Mouse (Mus musculus) cerebellum, adult 11-12 months (tissue): ENCODE measurements at regions not wholly inside any gene's neighbourhood (a gene's known extent, or its start where the extent isn't known, plus 50 kb on each side); places are given as distances from the start of the nearest gene placed in this dataset.

ENCODE experiments used
- DNase-seq: peaks from one replicate; pipeline ENCODE4 v3.0.0; 2022

DNA sequence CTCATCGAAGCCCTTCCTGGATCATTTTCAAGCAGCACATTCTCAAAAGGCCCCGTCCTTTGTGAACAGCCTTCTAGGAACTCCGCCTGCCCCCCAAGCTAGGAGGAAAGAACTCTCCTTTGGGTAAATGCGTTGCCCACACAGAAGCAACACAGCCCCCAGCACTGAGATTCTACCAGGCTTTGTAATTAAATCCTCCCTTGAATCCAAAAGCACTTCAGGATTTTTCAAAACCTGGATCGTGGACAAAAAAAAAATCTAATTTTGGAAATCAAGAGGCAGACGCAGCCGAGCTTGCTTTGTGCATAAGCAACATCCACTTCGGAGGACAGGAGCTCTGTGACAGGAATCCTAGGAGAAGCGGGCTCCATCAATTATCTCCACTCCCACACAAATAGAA is 183.6 kb upstream of the Ercc4 start:
- DNase-seq: no peak

- no peak for DNase-seq
These were observed 178.4 kb upstream of the Ercc4 start for GRCm38 (mm10) chr16:12931111-12931510.

DNA sequence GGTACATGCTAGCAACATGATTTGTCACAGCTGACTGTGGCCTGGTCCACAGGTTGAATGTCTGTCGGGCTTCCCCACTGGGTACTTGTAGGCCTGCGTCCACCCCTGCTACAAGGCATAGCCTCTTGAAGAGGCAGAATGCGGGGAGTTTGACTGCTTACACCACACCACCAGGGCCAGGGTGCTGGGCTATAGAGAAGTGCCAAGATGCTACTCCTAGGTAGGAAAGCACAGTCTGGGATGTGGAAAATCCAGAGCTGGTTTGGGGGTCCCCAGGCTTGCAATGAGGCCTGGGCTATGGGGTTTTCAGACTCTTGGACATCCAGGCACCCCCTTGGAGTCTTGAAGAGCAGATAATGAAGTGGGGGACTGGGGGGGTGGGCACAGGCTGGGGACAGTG is 176.5 kb upstream of the Ercc4 start:
- DNase-seq: no peak

DNA sequence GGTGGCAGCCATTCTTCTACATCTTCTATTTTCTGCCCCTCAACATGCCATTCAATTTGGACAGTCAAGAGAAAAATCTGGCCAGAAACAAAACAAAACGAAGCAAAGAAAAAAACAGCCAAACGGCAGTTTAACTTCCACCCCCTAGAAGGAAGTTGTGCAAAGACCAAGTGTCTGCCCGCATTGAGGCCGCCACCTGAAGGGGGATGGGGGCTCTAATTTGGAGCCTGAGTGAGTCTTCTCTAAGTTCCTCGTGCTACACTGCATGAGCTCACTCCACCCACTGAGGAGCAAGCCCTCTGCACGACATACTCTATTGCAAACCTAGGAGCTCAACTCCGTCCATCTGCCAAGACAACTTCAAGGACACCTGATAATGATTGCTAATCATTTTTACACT is 174.9 kb upstream of the Ercc4 start:
- DNase-seq: no peak

DNA sequence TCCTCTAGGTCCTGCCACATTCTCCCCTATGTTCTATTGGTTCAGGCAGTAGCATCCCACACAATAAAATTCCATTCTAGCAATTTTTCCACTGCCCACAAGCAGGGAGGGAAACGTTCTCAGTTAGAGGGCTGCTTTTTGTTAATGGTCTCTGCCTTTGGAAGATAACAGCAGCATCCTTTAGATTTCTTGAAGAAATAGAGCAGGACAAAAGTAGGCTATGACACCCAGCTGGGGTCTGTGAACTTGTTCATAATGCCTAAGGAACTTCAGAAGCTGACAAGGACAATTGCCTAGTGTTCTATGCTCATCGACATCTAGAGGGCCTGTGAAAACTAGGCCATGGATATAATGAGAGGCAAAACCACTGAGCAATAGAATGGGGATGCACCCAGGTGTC is 174.2 kb upstream of the Ercc4 start:
- DNase-seq: no peak

DNA sequence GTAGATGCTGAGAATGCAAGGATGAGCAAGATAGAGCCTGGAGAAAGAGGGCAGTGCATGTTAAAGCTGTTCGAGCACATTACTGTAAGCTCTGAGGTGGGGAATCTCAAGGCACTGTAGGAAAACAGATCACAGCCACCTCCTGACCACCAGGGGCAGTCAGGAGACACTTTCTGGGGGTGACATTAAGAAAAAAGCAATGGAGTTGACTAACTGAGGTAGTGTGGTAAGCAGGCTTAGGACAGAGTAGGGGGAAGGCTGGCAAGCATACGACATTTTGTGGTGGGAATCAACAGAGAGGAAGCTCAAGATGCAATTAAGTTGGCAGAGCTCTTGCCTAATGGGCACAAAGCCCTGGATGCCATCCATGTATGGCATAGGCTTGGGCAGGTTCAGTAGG is 172.9 kb upstream of the Ercc4 start:
- DNase-seq: no peak

DNA sequence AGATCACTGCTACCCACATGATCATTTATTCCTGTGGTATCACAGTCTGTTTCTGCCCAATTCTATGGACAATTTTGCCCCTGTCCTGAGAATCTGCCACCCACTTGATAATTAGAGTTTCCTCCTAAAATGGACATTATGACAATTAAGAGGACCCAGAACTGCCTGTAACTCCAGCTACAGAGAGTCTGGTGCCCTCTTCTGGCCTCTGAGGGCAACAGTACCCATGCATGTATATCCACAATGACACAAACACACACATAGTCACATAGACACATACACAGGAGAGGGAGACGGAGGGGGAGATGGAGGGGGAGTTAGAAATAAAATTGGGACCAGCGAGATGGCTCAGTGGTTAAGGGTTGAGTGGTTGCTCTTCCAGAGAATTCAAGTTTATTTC is 170.9 kb upstream of the Ercc4 start:
- no peak for DNase-seq

- no peak for DNase-seq
These were observed 158.3 kb upstream of the Ercc4 start for GRCm38 (mm10) chr16:12951176-12951575.

DNA sequence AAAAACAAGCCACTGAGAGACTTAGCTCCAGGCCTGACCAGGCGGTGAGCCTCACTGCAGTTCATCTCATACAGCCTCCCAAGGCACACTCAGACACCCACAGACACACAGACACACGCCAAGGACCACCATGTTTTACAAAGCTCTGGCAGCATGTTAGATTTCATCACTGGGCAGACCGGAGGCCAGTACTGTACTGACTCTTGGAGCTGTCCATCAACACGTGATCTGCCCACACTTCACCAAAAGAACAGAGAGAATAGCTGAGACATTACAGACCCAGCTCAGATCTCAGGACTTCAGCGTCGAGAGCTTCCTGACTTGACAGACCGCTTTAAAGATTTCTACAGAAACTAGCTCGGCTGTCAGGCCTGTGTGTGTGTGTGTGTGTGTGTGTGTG is 155.5 kb upstream of the Ercc4 start:
- no peak for DNase-seq

GRCm38 (mm10) chr16:12956416-12956815 is 153.1 kb upstream of the Ercc4 start:
- no peak for DNase-seq

- no peak for DNase-seq
These were observed 148.6 kb upstream of the Ercc4 start for GRCm38 (mm10) chr16:12960885-12961284.

DNA sequence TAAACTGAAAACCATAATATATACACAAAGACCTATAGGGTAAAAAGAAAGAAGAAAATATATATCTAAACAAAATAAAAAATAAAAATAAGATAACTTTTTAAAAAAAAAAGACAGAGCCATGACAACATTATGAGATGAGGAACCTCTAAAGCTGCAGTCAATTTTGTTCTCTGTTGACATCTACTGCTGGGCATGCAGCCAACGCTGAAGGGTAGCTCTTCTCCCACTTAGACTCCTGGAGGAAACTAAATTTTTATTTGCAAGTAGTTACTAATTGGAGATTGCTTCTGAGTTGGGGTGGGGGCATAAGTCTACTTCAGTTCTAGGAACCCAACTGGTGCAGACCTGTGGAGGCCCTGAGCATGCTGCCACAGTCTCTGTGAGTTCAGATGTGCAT is 126.8 kb upstream of the Ercc4 start:
- no peak for DNase-seq

- no peak for DNase-seq
These were observed 108.1 kb upstream of the Ercc4 start for GRCm38 (mm10) chr16:13001288-13001880.

GRCm38 (mm10) chr16:13012863-13013262 is 96.6 kb upstream of the Ercc4 start:
- no peak for DNase-seq

DNA sequence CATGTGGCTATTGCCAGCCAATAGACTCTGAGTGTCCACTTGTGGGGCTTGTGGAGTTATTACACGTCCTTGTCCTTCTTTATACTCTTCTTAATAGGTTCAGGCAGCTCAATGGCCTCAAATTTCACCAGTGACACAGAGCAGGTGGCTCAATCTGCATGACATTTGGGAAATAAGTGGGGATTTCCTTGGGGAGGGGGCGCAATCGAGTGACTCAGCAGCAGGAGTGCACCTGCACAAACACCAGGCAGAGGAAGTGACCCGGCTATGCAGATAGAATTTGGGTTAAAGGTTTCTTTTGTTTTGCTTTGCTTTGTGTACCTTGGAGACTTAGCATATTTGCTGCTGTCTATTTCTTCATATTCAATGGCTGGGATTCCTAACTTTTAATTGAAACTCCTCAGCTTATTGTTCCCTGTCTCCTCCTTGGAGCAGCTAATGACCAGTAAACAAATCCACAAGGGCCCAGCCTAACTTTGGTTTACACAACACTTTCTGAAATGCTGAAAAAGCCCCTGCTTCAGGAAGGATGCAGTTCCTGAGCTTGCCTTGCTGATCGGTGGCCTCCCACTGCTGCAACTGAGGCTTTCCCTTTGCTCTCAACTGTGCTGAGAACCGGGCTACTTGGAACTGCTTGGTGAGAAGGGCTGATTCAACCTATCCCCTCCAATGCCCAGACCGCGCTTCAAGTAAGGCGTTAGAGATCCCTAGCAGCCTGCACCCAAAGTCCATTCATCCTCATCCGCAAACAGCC is 95.4 kb upstream of the Ercc4 start:
- no peak for DNase-seq

DNA sequence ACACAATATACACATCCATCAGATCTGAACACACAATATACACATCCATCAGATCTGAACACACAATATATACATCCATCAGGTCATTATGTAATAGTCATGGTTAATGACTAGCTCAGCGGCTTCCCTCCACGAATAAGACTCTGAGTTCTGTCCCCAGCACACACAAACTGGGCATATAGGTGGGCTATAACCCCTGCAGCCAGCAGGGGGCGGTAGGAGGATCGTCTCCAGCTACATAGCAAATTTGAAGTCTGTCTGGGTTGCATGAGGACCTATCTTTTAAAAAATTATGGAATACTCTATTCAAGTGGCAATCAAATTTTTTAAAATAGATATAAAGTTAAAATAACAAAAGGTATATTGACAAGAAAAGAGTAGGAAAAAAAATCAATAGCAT is 86.6 kb upstream of the Ercc4 start:
- no peak for DNase-seq

DNA sequence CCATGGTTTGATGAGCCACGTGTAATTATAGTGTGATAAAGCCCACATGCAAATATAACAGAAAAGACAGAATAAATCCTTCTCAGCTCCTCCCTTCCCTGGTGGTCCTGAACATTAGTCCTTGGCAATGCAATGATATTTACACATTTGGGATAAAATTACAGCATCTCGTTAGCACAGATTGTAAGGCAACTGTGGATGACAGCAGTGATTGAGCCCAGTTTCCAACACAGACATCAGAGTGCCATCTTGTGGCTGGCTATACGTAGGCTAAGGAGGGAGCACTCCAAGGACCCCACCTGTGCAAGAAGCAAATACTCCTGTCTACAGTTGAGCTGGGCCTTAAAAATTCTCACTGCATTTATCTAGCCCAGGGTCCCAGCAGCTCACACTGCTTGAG is 84.1 kb upstream of the Ercc4 start:
- no peak for DNase-seq

DNA sequence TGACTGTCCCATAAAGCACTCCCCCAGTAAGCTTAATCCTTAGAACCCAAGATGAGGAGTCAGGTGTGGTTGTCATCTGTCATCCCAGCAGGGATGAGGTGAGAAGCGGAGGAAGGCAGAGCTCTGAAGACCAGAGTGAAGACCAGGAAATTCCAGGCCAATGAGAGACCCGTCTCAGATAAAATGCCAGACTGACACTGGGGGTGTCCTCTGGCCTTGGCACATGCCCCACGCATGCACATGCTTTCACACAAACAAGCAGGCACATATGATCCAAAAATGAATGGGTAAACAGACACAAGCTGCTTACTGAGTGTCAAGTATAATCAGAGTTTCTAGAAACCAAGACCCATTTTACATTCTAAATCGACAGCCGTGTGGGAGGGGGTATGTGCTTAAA is 75.3 kb upstream of the Ercc4 start:
- DNase-seq: no peak

GRCm38 (mm10) chr16:13036596-13036995 is 72.9 kb upstream of the Ercc4 start:
- no peak for DNase-seq

- DNase-seq: no peak
These were observed 69.0 kb upstream of the Ercc4 start for GRCm38 (mm10) chr16:13040312-13041100.

GRCm38 (mm10) chr16:13041356-13041755 is 68.1 kb upstream of the Ercc4 start:
- DNase-seq: no peak

DNA sequence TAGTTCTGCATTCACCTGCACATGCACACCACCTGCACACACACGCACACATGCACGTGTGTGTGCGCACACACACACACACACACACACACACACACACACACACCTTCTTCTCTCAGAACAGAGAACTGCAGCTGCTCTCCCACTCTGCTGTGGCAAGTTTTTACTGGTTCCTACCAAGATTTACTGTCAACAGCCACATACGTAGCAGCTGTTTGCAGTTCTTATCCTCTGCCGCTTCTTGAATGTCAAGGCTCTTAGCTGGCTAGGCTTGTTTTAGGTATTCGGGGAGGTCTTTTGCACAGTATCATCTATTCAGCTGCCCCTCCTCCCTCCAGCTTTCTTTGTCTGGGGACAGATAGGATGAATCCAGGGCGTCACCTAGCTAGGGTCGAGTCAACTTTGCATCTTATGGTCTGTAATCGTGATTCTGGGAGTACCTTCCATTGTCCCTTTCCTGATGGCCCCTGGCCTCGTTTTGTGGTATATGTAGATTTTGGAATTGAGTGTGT is 64.3 kb upstream of the Ercc4 start:
- DNase-seq: no peak

DNA sequence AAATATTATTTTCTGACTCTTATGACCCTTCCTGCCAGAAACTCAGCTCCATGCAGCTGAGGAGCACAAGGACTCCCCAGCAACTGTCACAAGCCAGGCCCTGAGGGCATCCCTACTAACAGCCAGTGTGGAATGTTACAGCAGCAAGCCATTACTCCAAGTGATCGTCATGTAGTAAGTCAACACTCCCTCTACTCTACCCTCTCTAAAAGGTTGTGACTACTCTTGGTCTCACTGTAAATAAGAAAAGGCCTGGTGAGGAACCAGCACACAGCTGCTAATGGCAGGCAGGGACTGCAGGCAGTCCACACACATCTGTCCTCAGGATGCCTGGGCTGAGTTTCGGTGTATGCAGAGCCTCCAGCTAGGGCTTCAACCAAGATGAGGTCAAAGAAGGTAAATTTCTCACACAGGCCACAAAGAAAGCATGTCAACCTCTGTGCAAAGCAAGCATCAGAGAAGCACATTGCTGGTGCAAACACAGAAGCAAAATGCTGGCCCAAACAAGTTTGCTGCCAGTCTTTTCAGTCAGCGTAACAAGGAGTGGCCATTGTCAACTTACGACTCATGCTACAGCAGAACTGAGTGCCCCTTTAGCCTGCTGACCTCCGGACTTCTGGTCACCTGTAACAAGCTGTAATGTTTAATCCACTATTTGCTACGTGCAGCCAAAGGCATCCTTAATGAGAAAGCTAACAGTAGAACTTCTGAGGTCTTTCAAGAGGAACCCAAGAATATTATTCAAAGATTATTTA is 62.9 kb upstream of the Ercc4 start:
- DNase-seq: no peak
